Mouse (Mus musculus) heart, adult 2 months (tissue): ENCODE results near the gene Smim22. TPM values are rescaled to one million over a fixed set of nuclear protein-coding genes. Genes with fewer than 3 reads are reported as not detected.

ENCODE experiments used
- DNase-seq, 2 experiments: peaks; one replicate each; pipeline ENCODE4 v3.0.0; 2021
- H3K27ac ChIP-seq: fragments of 200-600 bp; 2 replicates; pipeline ENCODE4 v1.8.1; 2022
- H3K27me3 ChIP-seq: fragments of 200-500 bp; 2 replicates; pipeline ENCODE4 v1.6.1; 2012; ENCODE audit warnings: mild to moderate bottlenecking, low read length, inconsistent platforms, mixed read lengths; ENCODE audit not compliant: control insufficient read depth, insufficient read depth
- H3K36me3 ChIP-seq: fragments of 200-500 bp; 2 replicates; pipeline ENCODE4 v1.6.1; 2012; ENCODE audit warnings: low read length, inconsistent platforms; ENCODE audit not compliant: control insufficient read depth, insufficient read depth
- H3K4me1 ChIP-seq: fragments of 200-500 bp; 2 replicates; pipeline ENCODE4 v1.6.1; 2011; ENCODE audit warnings: low read length; ENCODE audit not compliant: control insufficient read depth, insufficient read depth
- H3K4me3 ChIP-seq: fragments of 200-600 bp; 2 replicates; pipeline ENCODE4 v1.8.1; 2022
- H3K79me2 ChIP-seq: fragments of 200-500 bp; replicated peaks from 2 replicates; pipeline ENCODE4 v1.6.1; 2012; ENCODE audit warnings: mild to moderate bottlenecking, inconsistent platforms, low read length, moderate library complexity, mixed read lengths; ENCODE audit not compliant: control insufficient read depth, insufficient read depth
- H3K9ac ChIP-seq: fragments of 200-500 bp; 2 replicates; pipeline ENCODE4 v1.6.1; 2012; ENCODE audit warnings: low read depth, mild to moderate bottlenecking, control low read depth, inconsistent platforms, low read length, mixed read lengths
- CTCF ChIP-seq: fragments of 200-600 bp; IDR thresholded peaks from 2 replicates; pipeline ENCODE4 v1.8.1; 2022; ENCODE audit warnings: antibody characterized with exemption, mild to moderate bottlenecking, moderate library complexity
- EP300 ChIP-seq: fragments of 200-500 bp; IDR thresholded peaks from 2 replicates; pipeline ENCODE4 v1.6.1; 2011; ENCODE audit warnings: low read depth, low read length, control low read depth; ENCODE audit not compliant: insufficient read depth
- POLR2A ChIP-seq: fragments of 200-500 bp; IDR thresholded peaks from 2 replicates; pipeline ENCODE4 v1.6.1; 2011; ENCODE audit warnings: mild to moderate bottlenecking, low read depth, low read length, control low read depth; ENCODE audit not compliant: insufficient read depth
- WGBS: fragments of 180-500 bp; shearing (Covaris S2); methylation state at CpG from one replicate; pipeline ENCODE4 v1.1.7; 2018; 5-methylcytosine and 5-hydroxymethylcytosine counted together
- intact Hi-C: fragments of 180-260 bp; cut with DNase I; formaldehyde crosslinking; loops from one replicate; pipeline ENCODE4 v1.15.1; 2025
- polyA plus RNA-seq: library from polyadenylated mRNA; depleted of rRNA; stranded (reverse); fragments of >200 nt; gene quantifications from 2 replicates; pipeline ENCODE4 v1.2.3, GENCODE M21; 2012
- total RNA-seq, 2 experiments: library from RNA; stranded (reverse); gene quantifications; 2 replicates each; pipeline ENCODE4 v1.2.3; 2021

The Smim22 gene
- total and polyA plus RNA-seq, 3 experiments: 2.1 TPM; not detected in 2

DNA sequence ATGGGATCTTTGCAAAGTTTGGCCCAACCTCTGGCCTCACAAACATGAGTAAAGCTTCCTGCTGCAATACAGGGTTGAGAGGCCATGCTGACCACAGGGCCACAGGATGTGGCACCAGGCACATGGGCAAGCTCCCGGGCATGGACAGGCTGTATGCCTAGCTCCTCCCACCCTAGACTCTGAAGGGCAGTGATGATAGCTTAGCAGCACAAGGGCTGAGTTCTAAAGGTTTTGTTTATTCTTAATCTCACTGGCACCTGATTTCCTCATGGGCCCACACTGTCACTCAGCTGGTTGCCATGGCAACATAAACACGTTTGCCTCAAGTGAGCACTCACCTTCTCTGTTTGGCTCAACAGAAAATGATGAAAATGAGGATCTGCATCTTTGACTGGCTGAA, 22.8 kb downstream of the Smim22 start:
- Histone ChIP-seq H3K4me3 (no peak overlapping the region), H3K79me2 (no peaks in the 10 kb centered on the region), H3K4me1 (no peaks in the 10 kb centered on the region), H3K9ac (no peak overlapping the region), H3K27me3 (no peaks in the 10 kb centered on the region), H3K27ac (no peak overlapping the region), H3K36me3 (peaks cover 15% of the 10 kb centered on the region)
- TF ChIP-seq EP300 (no peak), POLR2A (no peak), CTCF (no peak)
- no peak for DNase-seq
- intact Hi-C loops: no loop called here
- WGBS: 52% methylated on average over 2 of the region's 2 CpGs

DNA sequence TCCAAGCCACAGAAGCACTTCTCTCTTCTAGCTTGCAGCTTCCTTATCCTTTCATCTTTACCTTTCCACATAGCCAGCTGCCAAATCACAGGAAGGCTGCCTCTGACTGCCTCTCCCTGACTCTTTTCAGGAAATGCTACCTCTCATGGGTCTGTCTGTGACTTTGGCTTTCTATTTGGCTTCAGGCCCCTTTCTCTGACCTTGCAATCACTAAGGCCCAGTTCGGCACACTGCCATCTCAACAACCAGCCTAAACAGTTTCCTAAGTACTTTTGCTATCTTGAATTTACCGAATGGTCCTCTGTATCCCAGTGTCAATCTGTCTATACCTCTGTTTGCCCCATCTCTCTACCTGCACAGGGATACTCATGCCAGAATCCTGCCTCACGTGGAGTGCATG, 28.5 kb downstream of the Smim22 start:
- H3K27me3 ChIP-seq: no peaks in the 10 kb centered on the region
- no peak overlapping the region for H3K27ac ChIP-seq
- H3K36me3 ChIP-seq: peaks cover 25% of the 10 kb centered on the region
- H3K9ac ChIP-seq: no peak overlapping the region
- 89% methylated on average over 3 of the region's 3 CpGs for WGBS
- no peak for DNase-seq
- intact Hi-C loops: no loop called here
- peaks cover 2% of the 10 kb centered on the region for H3K4me1 ChIP-seq
- H3K4me3 ChIP-seq: no peak overlapping the region
- H3K79me2 ChIP-seq: peaks cover 2% of the 10 kb centered on the region
- TF ChIP-seq EP300: no peak

DNA sequence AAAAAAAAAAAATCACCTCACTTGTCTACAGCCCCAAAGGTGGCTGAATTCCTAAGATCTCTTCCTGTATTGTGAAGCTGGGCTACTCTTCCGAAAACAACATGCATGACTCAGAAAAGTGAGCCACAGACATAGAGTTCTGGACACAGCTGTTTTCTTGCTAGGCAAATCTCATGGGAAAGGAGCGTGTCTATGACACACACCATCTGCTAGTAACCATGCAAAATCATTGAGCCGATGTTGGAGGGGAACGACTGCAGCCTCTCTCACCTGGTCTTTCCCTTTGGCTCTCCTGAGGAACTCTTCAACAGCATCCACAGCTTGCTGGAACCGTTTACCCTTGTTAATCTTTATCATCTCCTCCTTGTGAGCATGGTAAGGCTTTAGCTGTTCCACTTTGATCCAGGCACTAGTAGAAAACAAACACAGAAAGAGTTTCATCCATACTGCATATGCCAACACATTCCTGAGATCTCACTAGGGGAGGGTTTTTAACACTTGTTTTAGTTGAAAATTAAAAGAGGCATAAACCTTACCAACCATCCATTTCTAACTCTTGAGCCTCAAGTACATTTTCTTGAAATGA, 29.7 kb downstream of the Smim22 start:
- intact Hi-C loops: no loop called here
- Histone ChIP-seq H3K36me3 (peaks cover 22% of the 10 kb centered on the region), H3K79me2 (peaks cover 2% of the 10 kb centered on the region), H3K9ac (no peak overlapping the region), H3K27ac (no peak overlapping the region; the same call in 1 of the 2 replicates), H3K4me3 (no peak overlapping the region), H3K27me3 (no peaks in the 10 kb centered on the region), H3K4me1 (peaks cover 2% of the 10 kb centered on the region)
- peak; percentile 43 to 47 for DNase-seq
- 0 out of 2 replicates have a peak, but pooled peaks have one; percentile 29 for TF ChIP-seq POLR2A
- no peak for TF ChIP-seq CTCF
- 0 out of 2 replicates have a peak, but pooled peaks have one; percentile 22 for TF ChIP-seq EP300
- WGBS: 70% methylated on average over 5 of the region's 5 CpGs

DNA sequence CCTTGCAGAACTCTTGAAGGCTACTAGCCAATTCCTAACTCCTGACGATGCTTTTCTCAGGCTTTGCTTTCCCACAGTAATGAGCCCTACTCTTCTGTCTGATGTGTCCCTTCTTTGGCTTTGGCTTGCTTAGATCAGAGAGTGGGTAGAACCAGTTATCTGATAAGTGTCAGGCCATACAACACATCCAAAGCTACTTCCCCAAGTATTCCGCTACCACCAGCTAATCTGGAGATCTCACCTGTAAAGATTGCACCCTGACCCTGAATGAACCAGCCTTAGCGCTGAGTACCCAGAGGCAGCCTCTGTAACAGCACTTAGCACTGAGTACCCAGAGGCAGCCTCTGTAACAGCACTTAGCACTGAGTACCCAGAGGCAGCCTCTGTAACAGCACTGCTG, 38.2 kb downstream of the Smim22 start:
- no peak overlapping the region for H3K4me3 ChIP-seq
- no peaks in the 10 kb centered on the region for H3K27me3 ChIP-seq
- WGBS: 90% methylated on average over 3 of the region's 3 CpGs
- no peak overlapping the region for H3K9ac ChIP-seq
- no peak for DNase-seq
- peaks cover 3% of the 10 kb centered on the region for H3K4me1 ChIP-seq
- peaks cover 5% of the 10 kb centered on the region; the same call in 1 of the 2 replicates for H3K79me2 ChIP-seq
- intact Hi-C loops: loop anchor here (5.0 kb wide), 1 partner anchor 158 kb away; the partner anchor contains the start of gene Mgrn1
- H3K27ac ChIP-seq: no peak overlapping the region
- TF ChIP-seq POLR2A: no peak
- TF ChIP-seq CTCF: no peak
- TF ChIP-seq EP300: no peak
- H3K36me3 ChIP-seq: peaks cover 25% of the 10 kb centered on the region

DNA sequence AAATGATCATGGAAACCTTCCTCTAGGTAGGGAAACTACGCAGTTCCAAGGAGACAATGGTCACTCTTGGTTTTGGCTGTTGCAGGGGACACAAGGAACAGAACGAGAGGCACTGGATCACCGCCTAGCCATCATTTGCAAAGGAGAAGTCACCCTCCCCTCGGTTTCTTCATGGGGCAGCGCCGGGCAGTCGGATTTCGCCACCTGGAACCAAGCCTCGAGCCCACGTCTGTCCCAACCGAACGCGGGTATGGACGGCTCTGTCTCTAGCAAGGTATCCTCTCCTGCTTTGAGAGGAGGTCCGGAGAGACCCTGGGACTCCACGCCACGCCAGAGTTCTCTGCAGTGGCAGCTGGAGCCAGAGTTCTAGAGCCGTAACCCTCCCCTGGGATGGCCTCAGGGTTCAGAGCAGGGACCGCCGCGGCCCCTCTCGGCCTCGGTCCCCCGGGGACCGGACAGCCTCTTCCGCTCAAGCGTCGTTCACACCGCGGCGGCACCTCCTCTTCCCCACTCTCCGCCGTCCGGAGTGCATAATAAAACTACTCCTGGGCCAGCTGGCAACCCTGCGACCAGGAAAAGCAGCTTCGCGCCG, 42.2 kb downstream of the Smim22 start:
- Histone ChIP-seq H3K27ac (peak overlapping the region; percentile 96), H3K36me3 (peaks cover 30% of the 10 kb centered on the region), H3K79me2 (peaks cover 5% of the 10 kb centered on the region; the same call in 1 of the 2 replicates), H3K4me3 (peak overlapping the region; percentile 77), H3K4me1 (peaks cover 7% of the 10 kb centered on the region), H3K27me3 (no peaks in the 10 kb centered on the region), H3K9ac (peak overlapping the region; percentile 85)
- TF ChIP-seq CTCF (no peak), POLR2A (no peak), EP300 (no peak)
- WGBS: under 1% methylated on average over 38 of the region's 38 CpGs
- intact Hi-C loops: loop anchor here (5.0 kb wide), 1 partner anchor 162 kb away; the partner anchor contains the start of gene Mgrn1
- DNase-seq: no peak

DNA sequence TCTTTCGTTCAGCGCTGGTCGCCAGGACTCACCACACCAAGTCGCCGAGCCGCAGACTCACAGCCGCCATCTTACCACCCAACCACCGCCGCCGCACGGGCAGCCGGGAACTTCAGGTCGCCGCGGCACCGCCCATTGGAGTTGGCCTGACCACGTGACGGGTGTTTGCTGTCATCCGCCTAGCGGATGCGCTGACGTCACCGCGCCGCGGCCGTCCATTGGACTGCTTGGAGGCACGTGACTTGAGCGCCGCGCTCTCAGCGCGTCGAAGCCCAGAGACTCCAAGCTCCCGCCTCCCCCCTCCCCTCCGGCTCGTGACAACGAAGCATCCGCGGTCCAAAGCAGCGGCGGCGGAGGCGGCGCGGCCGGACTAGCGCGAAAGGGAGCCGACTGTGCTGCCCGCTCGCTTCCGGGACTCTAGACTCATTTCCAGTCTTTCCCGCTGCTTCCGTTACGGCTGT, 42.7 kb downstream of the Smim22 start, which contains the start of the genes Glyr1 and Ubn1:
Glyr1 (minus strand) TSS at position 90 of the 461 bp plus-strand sequence.
Ubn1 (plus strand) TSS at position 284 of the 461 bp plus-strand sequence.
- DNase-seq: peak; percentile 98 to 100
- Histone ChIP-seq H3K27ac (peak within 1 kb of the TSS; percentile 98), H3K79me2 (peaks cover 5% of the 10 kb centered on the region; the same call in 1 of the 2 replicates), H3K4me1 (peaks cover 7% of the 10 kb centered on the region), H3K9ac (peak within 1 kb of the TSS; percentile 91), H3K27me3 (no peaks in the 10 kb centered on the region), H3K36me3 (peaks cover 30% of the 10 kb centered on the region), H3K4me3 (peak within 1 kb of the TSS; percentile 77)
- TF ChIP-seq EP300 (peak; percentile 77), POLR2A (peak; percentile 92), CTCF (no peak)
- intact Hi-C loops: loop anchor here (5.0 kb wide), 2 partner anchors 82 to 163 kb away; partner anchors contain the start of genes Mgrn1 and Ppl
- under 1% methylated on average over 56 of the region's 56 CpGs for WGBS
